Mouse (Mus musculus): ENCODE results near the gene Mmp25.
"Not testable (repeated sequence)": the region's sequence is repeated elsewhere in the genome, so short reads cannot be mapped to it uniquely, and the experiment has no call there.

Mmp25 gene

GRCm38 (mm10) chr17:23599605-23600063 lies 45.4 kb downstream of the Mmp25 start:
- DNase-seq = no peak

- peak; percentile 94 to 96 for DNase-seq
Measured at GRCm38 (mm10) chr17:23598582-23599552, 46.2 kb downstream of the Mmp25 start, which contains the start of gene Zfp13. Gene Zfp13 (minus strand): TSS chr17:23599487.

- DNase-seq = not testable (repeated sequence)
Measured at GRCm38 (mm10) chr17:23595139-23595538, 49.9 kb downstream of the Mmp25 start.

GRCm38 (mm10) chr17:23592926-23593300 lies 52.2 kb downstream of the Mmp25 start:
- DNase-seq = no peak

GRCm38 (mm10) chr17:23592208-23592925 lies 52.7 kb downstream of the Mmp25 start:
- peak; percentile 95 to 97 for DNase-seq

GRCm38 (mm10) chr17:23587253-23587652 lies 57.8 kb downstream of the Mmp25 start:
- DNase-seq = no peak

GRCm38 (mm10) chr17:23585721-23586491 lies 59.2 kb downstream of the Mmp25 start:
- peak; percentile 23 to 41 for DNase-seq

GRCm38 (mm10) chr17:23584786-23585185 lies 60.3 kb downstream of the Mmp25 start:
- DNase-seq = no peak
